Mouse (Mus musculus) gastrocnemius, postnatal 25 days (tissue): ENCODE data around the gene Orc3. TPM values are rescaled to one million over a fixed set of nuclear protein-coding genes. Genes with fewer than 3 reads are reported as not detected.

Source experiments
- total RNA-seq, 2 experiments: library from RNA; stranded (reverse); gene quantifications; 1 replicate in 1 of 2; 2 replicates in 1 of 2; pipeline ENCODE4 v1.2.3; 2021

The Orc3 gene
- total RNA-seq, 2 experiments from 2014 or later = 29.4 to 35.2 TPM

Other genes with a start within 250 kb of the Orc3 start
- 10 to 100 TPM; 36.7 to 45.4 TPM for gene Akirin2, start 64.0 kb downstream of the Orc3 start, total RNA-seq
- 10 to 100 TPM; 14.9 to 16.5 TPM for gene Rars2, start within 50 bp of the Orc3 start, total RNA-seq
- gene Slc35a1, start 72.5 kb upstream of the Orc3 start, total RNA-seq = 10 to 100 TPM; 10.5 to 11.4 TPM
- gene Cfap206, start 115.3 kb upstream of the Orc3 start, total RNA-seq = not detected
- gene Gm136, start 141.3 kb upstream of the Orc3 start, total RNA-seq = not detected
- 10 to 100 TPM; 21.1 to 24.4 TPM for gene Smim8, start 163.5 kb upstream of the Orc3 start, total RNA-seq